Mouse (Mus musculus): ENCODE measurements at regions not wholly inside any gene's neighbourhood (a gene's known extent, or its start where the extent isn't known, plus 50 kb on each side); places are given as distances from the start of the nearest gene placed in this dataset.

DNA sequence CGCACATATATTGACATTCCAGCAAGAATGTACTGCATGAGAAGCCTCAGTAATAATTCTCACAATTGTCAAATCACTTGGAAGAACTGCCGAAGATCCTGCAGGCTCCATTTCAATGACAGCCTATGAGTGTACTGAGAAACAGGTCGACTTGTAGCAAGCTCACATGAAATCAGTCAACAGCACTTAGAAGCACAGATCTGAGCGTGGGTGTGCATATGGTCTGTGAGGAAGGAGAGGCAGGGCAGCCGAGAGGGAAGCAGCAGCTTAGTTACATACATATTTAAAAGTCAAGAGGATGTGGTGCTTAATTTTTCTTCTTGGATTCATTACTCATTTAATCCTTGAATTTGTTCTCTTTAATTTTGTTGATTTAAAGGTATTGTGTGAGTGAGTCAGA, 967.4 kb upstream of the Epha7 start:
- H3K27me3 ChIP-seq (ENCODE audit: control insufficient read depth, insufficient read depth, low read length): no peaks in the 10 kb centered on the region
- no peaks in the 10 kb centered on the region for H3K36me3 ChIP-seq (replicated peaks; ENCODE audit: control insufficient read depth, insufficient read depth, low read depth, low read length)
- H3K9ac ChIP-seq (replicated peaks; ENCODE audit: low read length): no peak overlapping the region
- 77% methylated on average over 5 of the region's 5 CpGs for WGBS
- ATAC-seq (replicated peaks; ENCODE audit: insufficient number of reproducible peaks, low FRiP score, low TSS enrichment, low read depth): no peak
- H3K4me2 ChIP-seq (ENCODE audit: low read depth, low read length): no peak overlapping the region
- H3K27ac ChIP-seq (replicated peaks; ENCODE audit: low read depth, low read length): no peak overlapping the region
- no peaks in the 10 kb centered on the region for H3K9me3 ChIP-seq (replicated peaks; ENCODE audit: control insufficient read depth, low read length)
- H3K4me3 ChIP-seq (ENCODE audit: low read depth, low read length): no peak overlapping the region
- H3K4me1 ChIP-seq (ENCODE audit: control insufficient read depth, insufficient read depth, low read length): no peaks in the 10 kb centered on the region
- DNase-seq (ENCODE audit: low spot score): no peak

DNA sequence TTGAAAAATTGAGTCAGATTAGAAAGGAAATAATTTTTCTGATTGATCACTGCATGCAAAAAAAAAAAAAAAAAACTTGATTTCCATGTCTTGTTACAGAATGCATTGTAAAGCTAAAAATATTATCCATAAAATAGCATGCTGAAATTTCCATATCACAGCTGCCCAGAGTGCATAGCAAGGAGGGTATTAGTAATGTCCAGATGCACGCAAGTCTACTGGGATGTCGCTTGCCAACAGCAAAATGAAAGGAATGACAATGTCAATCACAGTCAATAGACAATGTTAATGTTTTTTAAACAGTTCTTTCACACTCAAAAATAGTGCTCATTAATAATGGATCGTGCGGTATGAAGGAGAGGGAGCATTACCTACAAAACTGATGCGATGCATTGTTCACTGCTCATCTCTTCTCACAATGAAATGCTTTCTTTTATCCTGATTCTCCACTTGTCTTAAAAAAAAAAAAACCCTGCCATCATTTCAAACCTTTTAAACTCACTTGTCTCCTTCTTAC, 966.8 kb upstream of the Epha7 start:
- WGBS: 90% methylated on average over 5 of the region's 5 CpGs

DNA sequence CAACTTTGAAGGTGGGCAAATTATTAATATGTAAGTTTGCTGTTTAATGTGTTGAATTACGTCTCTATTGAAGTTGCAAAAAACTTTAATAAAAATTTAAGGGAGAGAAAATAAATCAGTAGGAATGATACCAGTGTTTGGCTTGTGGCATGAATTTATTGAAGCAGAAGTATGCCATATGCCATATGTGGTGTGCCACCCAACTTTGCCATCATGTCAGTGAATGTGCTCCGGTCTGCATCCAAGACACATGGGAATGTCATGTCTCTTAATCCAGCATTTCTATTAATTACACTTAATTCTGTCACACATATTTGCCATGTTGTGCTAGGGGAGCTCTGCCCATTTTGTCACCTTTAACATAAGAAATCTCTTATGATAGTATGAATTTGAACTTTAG, 956.8 kb upstream of the Epha7 start:
- no peaks in the 10 kb centered on the region for H3K4me1 ChIP-seq (ENCODE audit: control insufficient read depth, insufficient read depth, low read length)
- H3K27ac ChIP-seq (replicated peaks; ENCODE audit: low read depth, low read length): no peak overlapping the region
- no peak overlapping the region for H3K4me3 ChIP-seq (ENCODE audit: low read depth, low read length)
- no peak overlapping the region for H3K9ac ChIP-seq (replicated peaks; ENCODE audit: low read length)
- ATAC-seq (replicated peaks; ENCODE audit: insufficient number of reproducible peaks, low FRiP score, low TSS enrichment, low read depth) (no peak), DNase-seq (ENCODE audit: low spot score) (no peak)
- H3K27me3 ChIP-seq (ENCODE audit: control insufficient read depth, insufficient read depth, low read length): no peaks in the 10 kb centered on the region
- no peaks in the 10 kb centered on the region for H3K9me3 ChIP-seq (replicated peaks; ENCODE audit: control insufficient read depth, low read length)
- H3K36me3 ChIP-seq (replicated peaks; ENCODE audit: control insufficient read depth, insufficient read depth, low read depth, low read length): no peaks in the 10 kb centered on the region
- H3K4me2 ChIP-seq (ENCODE audit: low read depth, low read length): no peak overlapping the region
- 86% methylated on average over 2 of the region's 2 CpGs for WGBS

More for the DNA sequence above, 966.8 kb upstream of the Epha7 start:
- no peak overlapping the region for H3K27ac ChIP-seq (replicated peaks; ENCODE audit: low read depth, low read length)
- H3K27me3 ChIP-seq (ENCODE audit: control insufficient read depth, insufficient read depth, low read length): no peaks in the 10 kb centered on the region
- no peak for DNase-seq (ENCODE audit: low spot score)
- no peak for ATAC-seq (replicated peaks; ENCODE audit: insufficient number of reproducible peaks, low FRiP score, low TSS enrichment, low read depth)
- no peaks in the 10 kb centered on the region for H3K4me1 ChIP-seq (ENCODE audit: control insufficient read depth, insufficient read depth, low read length)
- no peaks in the 10 kb centered on the region for H3K36me3 ChIP-seq (replicated peaks; ENCODE audit: control insufficient read depth, insufficient read depth, low read depth, low read length)
- no peak overlapping the region for H3K4me3 ChIP-seq (ENCODE audit: low read depth, low read length)
- no peaks in the 10 kb centered on the region for H3K9me3 ChIP-seq (replicated peaks; ENCODE audit: control insufficient read depth, low read length)
- H3K4me2 ChIP-seq (ENCODE audit: low read depth, low read length): no peak overlapping the region
- H3K9ac ChIP-seq (replicated peaks; ENCODE audit: low read length): no peak overlapping the region

DNA sequence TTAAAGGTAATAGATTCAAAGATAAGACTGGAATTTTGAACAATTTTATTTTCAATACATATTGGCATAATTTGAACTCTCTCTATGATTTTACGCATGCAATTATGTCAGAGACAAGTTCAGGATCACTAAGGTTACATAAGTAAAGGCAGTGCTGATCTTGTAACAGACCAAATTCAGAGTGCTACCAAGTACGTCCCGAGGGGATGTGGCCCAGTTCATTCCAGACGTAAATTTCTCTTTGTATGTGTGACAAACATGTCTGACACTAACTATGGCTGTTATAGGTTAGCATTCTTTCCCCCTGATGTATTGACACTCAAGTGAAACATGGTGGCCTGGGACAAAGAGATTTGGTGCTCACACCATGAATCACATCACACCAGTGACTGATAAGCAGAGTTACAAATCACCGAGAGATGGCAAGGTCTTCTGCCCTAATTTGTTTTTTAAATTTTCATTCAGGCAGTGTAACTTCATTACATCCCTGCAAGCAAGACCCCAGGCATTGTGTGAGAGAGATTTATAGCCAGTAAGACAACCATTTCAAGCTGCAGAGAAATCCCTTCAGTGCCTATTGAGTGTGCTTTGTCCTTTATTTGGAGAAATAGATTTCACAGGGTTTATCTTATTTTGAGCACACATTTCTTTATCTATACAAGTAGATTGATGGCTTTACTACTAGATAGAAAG, 925.5 kb upstream of the Epha7 start:
- Histone ChIP-seq H3K4me3 (ENCODE audit: low read depth, low read length) (no peak overlapping the region), H3K4me2 (ENCODE audit: low read depth, low read length) (no peak overlapping the region), H3K9me3 (replicated peaks; ENCODE audit: control insufficient read depth, low read length) (no peaks in the 10 kb centered on the region), H3K27me3 (ENCODE audit: control insufficient read depth, insufficient read depth, low read length) (no peaks in the 10 kb centered on the region), H3K36me3 (replicated peaks; ENCODE audit: control insufficient read depth, insufficient read depth, low read depth, low read length) (no peaks in the 10 kb centered on the region), H3K9ac (replicated peaks; ENCODE audit: low read length) (no peak overlapping the region), H3K4me1 (ENCODE audit: control insufficient read depth, insufficient read depth, low read length) (no peaks in the 10 kb centered on the region), H3K27ac (replicated peaks; ENCODE audit: low read depth, low read length) (no peak overlapping the region)
- 84% methylated on average over 5 of the region's 5 CpGs for WGBS
- no peak for ATAC-seq (replicated peaks; ENCODE audit: insufficient number of reproducible peaks, low FRiP score, low TSS enrichment, low read depth)
- no peak for DNase-seq (ENCODE audit: low spot score)

DNA sequence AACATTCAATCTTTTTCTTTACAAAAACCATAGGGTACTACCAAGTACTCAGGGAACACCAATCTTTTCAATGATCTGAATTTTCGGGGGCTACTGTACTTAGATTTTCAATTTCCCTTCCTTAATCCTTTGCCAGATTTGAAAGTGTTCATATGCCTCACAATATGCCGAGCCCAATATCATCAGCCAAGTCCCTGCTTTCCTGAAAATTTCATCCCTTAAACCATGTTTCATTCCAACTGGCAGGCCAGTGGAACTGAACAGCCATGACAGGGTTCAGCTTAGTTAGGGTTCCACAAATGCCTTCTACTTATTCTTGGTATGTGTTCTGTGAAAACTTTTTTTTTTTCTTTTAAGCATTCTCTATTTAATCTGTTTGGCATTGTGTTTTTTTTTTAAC, 916.5 kb upstream of the Epha7 start:
- no peak for ATAC-seq (replicated peaks; ENCODE audit: insufficient number of reproducible peaks, low FRiP score, low TSS enrichment, low read depth)
- Histone ChIP-seq H3K27ac (replicated peaks; ENCODE audit: low read depth, low read length) (no peak overlapping the region), H3K4me3 (ENCODE audit: low read depth, low read length) (no peak overlapping the region)

DNA sequence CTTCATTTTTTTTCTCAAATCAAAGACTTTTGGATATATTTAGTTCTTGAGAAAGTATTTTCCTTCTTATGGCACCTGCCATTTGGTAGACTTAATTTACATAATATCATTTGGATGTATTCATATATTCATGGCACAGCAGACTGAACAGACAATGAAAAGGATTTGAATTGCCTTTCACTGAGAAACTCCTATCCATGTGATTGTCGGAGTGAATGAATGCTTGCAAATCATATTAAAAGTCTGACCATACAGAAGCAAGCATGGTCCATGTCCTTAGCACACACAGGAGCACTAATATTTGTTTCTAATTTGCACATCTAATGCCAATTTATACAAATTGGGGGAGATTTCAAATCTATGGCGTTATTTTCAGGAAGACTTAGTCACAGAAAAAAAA, 867.6 kb upstream of the Epha7 start:
- ATAC-seq (replicated peaks; ENCODE audit: insufficient number of reproducible peaks, low FRiP score, low TSS enrichment, low read depth) (no peak), DNase-seq (ENCODE audit: low spot score) (no peak)
- Histone ChIP-seq H3K9me3 (replicated peaks; ENCODE audit: control insufficient read depth, low read length) (no peaks in the 10 kb centered on the region), H3K27me3 (ENCODE audit: control insufficient read depth, insufficient read depth, low read length) (no peaks in the 10 kb centered on the region), H3K4me1 (ENCODE audit: control insufficient read depth, insufficient read depth, low read length) (no peaks in the 10 kb centered on the region), H3K4me3 (ENCODE audit: low read depth, low read length) (no peak overlapping the region), H3K9ac (replicated peaks; ENCODE audit: low read length) (no peak overlapping the region), H3K4me2 (ENCODE audit: low read depth, low read length) (no peak overlapping the region), H3K36me3 (replicated peaks; ENCODE audit: control insufficient read depth, insufficient read depth, low read depth, low read length) (no peaks in the 10 kb centered on the region), H3K27ac (replicated peaks; ENCODE audit: low read depth, low read length) (no peak overlapping the region)
- 85% methylated on average over 2 of the region's 2 CpGs for WGBS

More for the DNA sequence above, 916.5 kb upstream of the Epha7 start:
- WGBS: 87% methylated on average over 2 of the region's 2 CpGs
- Histone ChIP-seq H3K9ac (replicated peaks; ENCODE audit: low read length) (no peak overlapping the region), H3K4me1 (ENCODE audit: control insufficient read depth, insufficient read depth, low read length) (no peaks in the 10 kb centered on the region), H3K27me3 (ENCODE audit: control insufficient read depth, insufficient read depth, low read length) (no peaks in the 10 kb centered on the region), H3K4me2 (ENCODE audit: low read depth, low read length) (no peak overlapping the region), H3K36me3 (replicated peaks; ENCODE audit: control insufficient read depth, insufficient read depth, low read depth, low read length) (no peaks in the 10 kb centered on the region), H3K9me3 (replicated peaks; ENCODE audit: control insufficient read depth, low read length) (no peaks in the 10 kb centered on the region)
- no peak for DNase-seq (ENCODE audit: low spot score)

GRCm38 (mm10) chr4:27945768-27946167, 867.2 kb upstream of the Epha7 start:
- Histone ChIP-seq H3K9me3 (replicated peaks; ENCODE audit: control insufficient read depth, low read length) (no peaks in the 10 kb centered on the region), H3K27me3 (ENCODE audit: control insufficient read depth, insufficient read depth, low read length) (no peaks in the 10 kb centered on the region), H3K27ac (replicated peaks; ENCODE audit: low read depth, low read length) (no peak overlapping the region), H3K36me3 (replicated peaks; ENCODE audit: control insufficient read depth, insufficient read depth, low read depth, low read length) (no peaks in the 10 kb centered on the region), H3K4me3 (ENCODE audit: low read depth, low read length) (no peak overlapping the region), H3K4me2 (ENCODE audit: low read depth, low read length) (no peak overlapping the region), H3K9ac (replicated peaks; ENCODE audit: low read length) (no peak overlapping the region), H3K4me1 (ENCODE audit: control insufficient read depth, insufficient read depth, low read length) (no peaks in the 10 kb centered on the region)
- no peak for ATAC-seq (replicated peaks; ENCODE audit: insufficient number of reproducible peaks, low FRiP score, low TSS enrichment, low read depth)
- DNase-seq (ENCODE audit: low spot score): no peak
- 84% methylated on average over 1 of the region's 1 CpGs for WGBS

GRCm38 (mm10) chr4:27949970-27950717, 862.8 kb upstream of the Epha7 start:
- H3K27me3 ChIP-seq (ENCODE audit: control insufficient read depth, insufficient read depth, low read length): no peaks in the 10 kb centered on the region
- H3K27ac ChIP-seq (replicated peaks; ENCODE audit: low read depth, low read length): no peak overlapping the region
- H3K36me3 ChIP-seq (replicated peaks; ENCODE audit: control insufficient read depth, insufficient read depth, low read depth, low read length): no peaks in the 10 kb centered on the region
- no peak overlapping the region for H3K4me3 ChIP-seq (ENCODE audit: low read depth, low read length)
- DNase-seq (ENCODE audit: low spot score): no peak
- no peak for ATAC-seq (replicated peaks; ENCODE audit: insufficient number of reproducible peaks, low FRiP score, low TSS enrichment, low read depth)
- H3K9me3 ChIP-seq (replicated peaks; ENCODE audit: control insufficient read depth, low read length): no peaks in the 10 kb centered on the region
- H3K4me2 ChIP-seq (ENCODE audit: low read depth, low read length): no peak overlapping the region
- no peaks in the 10 kb centered on the region for H3K4me1 ChIP-seq (ENCODE audit: control insufficient read depth, insufficient read depth, low read length)
- WGBS: 68% methylated on average over 8 of the region's 8 CpGs
- no peak overlapping the region for H3K9ac ChIP-seq (replicated peaks; ENCODE audit: low read length)

Measured in embryonic facial prominence, embryonic 11.5 days (tissue).